Mouse (Mus musculus): ENCODE measurements around the gene Mlec.

GRCm38 (mm10) chr5:115191880-115192827, 34.2 kb upstream of the Mlec start:
- no peak for TF ChIP-seq CTCF (IDR thresholded peaks at IDR 0.05; ENCODE audit: extremely low read depth, insufficient read depth, low read length)
- no peak for TF ChIP-seq POLR2A (IDR thresholded peaks at IDR 0.05; ENCODE audit: extremely low read depth, insufficient read depth, low read length)
